In the genomic region with DNA sequence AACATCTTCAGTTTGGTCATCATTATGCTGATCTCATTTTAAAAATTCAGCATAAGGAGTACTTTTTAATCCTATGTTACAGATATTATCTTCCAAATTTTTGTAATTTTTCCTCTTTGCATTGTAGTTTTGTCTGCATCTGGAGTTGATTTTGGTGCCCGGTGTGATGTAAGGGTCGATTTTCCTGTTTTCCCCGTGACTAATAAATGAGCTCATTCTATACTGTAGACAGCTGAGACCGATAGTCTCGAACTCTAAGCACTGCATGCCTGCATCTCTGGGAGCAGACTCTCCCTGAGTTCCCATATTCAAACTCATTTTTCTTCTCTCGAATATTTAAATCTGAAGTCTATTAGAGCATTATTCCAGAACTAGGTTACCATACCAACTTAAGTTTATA, we compare ENCODE assay signal across 18 mouse cellular contexts. TPM values are rescaled to one million over a fixed set of nuclear protein-coding genes. Genes with fewer than 3 reads are reported as not detected.
"Had no signal": no experiment of that assay in that cellular context is flagged by ENCODE, and none has a peak within 500 bp of the region (broad histone marks: within the 10 kb centered on the region; RNA-seq: fewer than 3 reads in every experiment).

No protein-coding gene starts in this region.

- H3K27ac ChIP-seq: lung, embryonic 15.5 days; macrophage; midbrain, embryonic 13.5 days; midbrain, embryonic 15.5 days; neural tube, embryonic 12.5 days; stomach, embryonic 15.5 days; stomach, postnatal 0 days had no signal

- H3K9me3 ChIP-seq: lung, embryonic 15.5 days; megakaryocyte, embryonic 14.5 days; midbrain, embryonic 13.5 days; midbrain, embryonic 15.5 days; neural tube, embryonic 12.5 days; stomach, embryonic 15.5 days had no signal

- H3K4me2 ChIP-seq: lung, embryonic 15.5 days; midbrain, embryonic 11.5 days; midbrain, embryonic 13.5 days; midbrain, embryonic 15.5 days; neural tube, embryonic 12.5 days; stomach, embryonic 15.5 days had no signal

- H3K36me3 ChIP-seq: lung, embryonic 15.5 days; midbrain, embryonic 13.5 days; midbrain, embryonic 15.5 days; neural tube, embryonic 12.5 days; stomach, embryonic 15.5 days had no signal

- ATAC-seq: lung, postnatal 0 days; midbrain, embryonic 13.5 days; midbrain, embryonic 15.5 days had no signal

- H3K9ac ChIP-seq: lung, embryonic 15.5 days; midbrain, embryonic 13.5 days; midbrain, embryonic 15.5 days; neural tube, embryonic 12.5 days; stomach, embryonic 15.5 days had no signal

- H3K4me1 ChIP-seq: lung, embryonic 15.5 days; megakaryocyte, embryonic 14.5 days; midbrain, embryonic 13.5 days; midbrain, embryonic 15.5 days; neural tube, embryonic 12.5 days; stomach, embryonic 15.5 days had no signal

- DNase-seq: lung, adult 2 months; lung, postnatal 14 days; lung, postnatal 36 days; right cerebral cortex, postnatal 14 days; thymus, adult 2 months; thymus, postnatal 25 days; thymus, postnatal 4 days had no signal

- H3K27me3 ChIP-seq: lung, embryonic 15.5 days; megakaryocyte, embryonic 14.5 days; midbrain, embryonic 13.5 days; midbrain, embryonic 15.5 days; neural tube, embryonic 12.5 days; stomach, embryonic 15.5 days had no signal

- H3K4me3 ChIP-seq: lung, embryonic 15.5 days; megakaryocyte, embryonic 14.5 days; midbrain, embryonic 13.5 days; midbrain, embryonic 15.5 days; neural tube, embryonic 12.5 days; stomach, embryonic 15.5 days had no signal

RNA-seq across cellular contexts. Expression of a gene that starts 13.9 kb away (rescaled TPM):
- total RNA-seq: monocyte, adult 5-6 weeks had no signal
- polyA plus RNA-seq: lung, adult 2 months; macrophage had no signal
